Mouse (Mus musculus): Measurements from ENCODE around the gene Klc3.

The Klc3 gene

DNA sequence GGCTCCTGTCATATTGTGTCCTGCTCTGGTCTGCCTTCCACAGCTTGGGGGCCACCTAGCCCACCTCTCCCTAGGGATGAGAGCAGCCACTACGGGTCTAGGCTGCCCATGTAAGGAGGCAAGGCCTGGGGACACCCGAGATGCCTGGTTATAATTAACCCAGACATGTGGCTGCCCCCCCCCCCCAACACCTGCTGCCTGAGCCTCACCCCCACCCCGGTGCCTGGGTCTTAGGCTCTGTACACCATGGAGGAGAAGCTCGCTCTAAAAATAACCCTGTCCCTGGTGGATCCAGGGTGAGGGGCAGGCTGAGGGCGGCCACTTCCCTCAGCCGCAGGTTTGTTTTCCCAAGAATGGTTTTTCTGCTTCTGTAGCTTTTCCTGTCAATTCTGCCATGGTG is 5.8 kb upstream of the Klc3 start:
- in situ Hi-C loops (cut with MboI, MseI): loop anchor here in 1 of 2 experiments (10.0 kb wide), 1 partner anchor 525 kb away; no protein-coding TSS in a partner anchor

GRCm38 (mm10) chr7:19405417-19405816 is 1.5 kb upstream of the Klc3 start:
- in situ Hi-C loops (cut with MboI, MseI): loop anchor here in 1 of 2 experiments (10.0 kb wide), 1 partner anchor 529 kb away; no protein-coding TSS in a partner anchor

DNA sequence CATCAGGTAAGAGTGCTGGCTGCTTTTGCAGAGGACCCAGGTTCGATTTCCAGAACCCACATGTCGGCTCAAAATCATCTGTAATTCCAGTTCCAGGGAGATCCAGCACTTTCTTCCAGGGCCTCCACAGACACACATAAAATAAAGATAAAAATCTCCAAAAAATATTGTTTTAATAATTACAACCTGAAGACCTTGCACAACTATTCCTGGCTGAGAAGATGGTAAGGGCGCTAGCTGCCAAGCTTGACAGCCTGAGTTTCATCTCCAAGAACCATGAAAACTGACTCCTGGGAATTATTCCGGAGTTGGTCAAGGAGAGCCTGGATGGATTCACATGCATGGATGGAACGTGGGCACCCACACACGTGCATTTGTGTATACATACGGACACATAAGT is 572 bp upstream of the Klc3 start, which contains the start of gene Ckm:
Ckm (plus strand) TSS at position 301 of the 400 bp plus-strand sequence.
- in situ Hi-C loops (cut with MboI, MseI): loop anchor here in 1 of 2 experiments (10.0 kb wide), 1 partner anchor 530 kb away; no protein-coding TSS in a partner anchor

GRCm38 (mm10) chr7:19402535-19403112 is 1.3 kb downstream of the Klc3 start:
- in situ Hi-C loops (cut with MboI, MseI): loop anchor here in 1 of 2 experiments (10.0 kb wide), 1 partner anchor 532 kb away; no protein-coding TSS in a partner anchor

DNA sequence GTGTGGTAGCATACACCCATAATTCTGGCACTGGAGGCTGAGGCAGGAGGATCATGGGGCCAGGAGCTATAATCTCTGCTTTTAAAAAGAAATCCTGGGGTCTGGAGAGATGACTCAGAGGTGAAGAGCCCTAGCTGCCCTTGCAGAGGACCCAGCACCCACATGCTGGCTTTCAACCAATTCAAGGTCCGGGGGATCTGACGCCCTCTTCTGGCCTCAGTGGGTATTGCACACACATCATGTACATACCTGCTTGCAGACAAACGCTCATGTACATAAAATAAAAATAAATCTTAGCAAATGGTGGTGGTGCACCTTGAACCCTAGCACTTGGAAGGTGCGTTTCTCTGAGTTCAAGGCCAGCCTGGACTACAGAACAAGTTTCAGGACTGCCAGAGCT is 3.0 kb downstream of the Klc3 start:
- in situ Hi-C loops (cut with MboI, MseI): loop anchor here in 1 of 2 experiments (10.0 kb wide), 1 partner anchor 534 kb away; no protein-coding TSS in a partner anchor

DNA sequence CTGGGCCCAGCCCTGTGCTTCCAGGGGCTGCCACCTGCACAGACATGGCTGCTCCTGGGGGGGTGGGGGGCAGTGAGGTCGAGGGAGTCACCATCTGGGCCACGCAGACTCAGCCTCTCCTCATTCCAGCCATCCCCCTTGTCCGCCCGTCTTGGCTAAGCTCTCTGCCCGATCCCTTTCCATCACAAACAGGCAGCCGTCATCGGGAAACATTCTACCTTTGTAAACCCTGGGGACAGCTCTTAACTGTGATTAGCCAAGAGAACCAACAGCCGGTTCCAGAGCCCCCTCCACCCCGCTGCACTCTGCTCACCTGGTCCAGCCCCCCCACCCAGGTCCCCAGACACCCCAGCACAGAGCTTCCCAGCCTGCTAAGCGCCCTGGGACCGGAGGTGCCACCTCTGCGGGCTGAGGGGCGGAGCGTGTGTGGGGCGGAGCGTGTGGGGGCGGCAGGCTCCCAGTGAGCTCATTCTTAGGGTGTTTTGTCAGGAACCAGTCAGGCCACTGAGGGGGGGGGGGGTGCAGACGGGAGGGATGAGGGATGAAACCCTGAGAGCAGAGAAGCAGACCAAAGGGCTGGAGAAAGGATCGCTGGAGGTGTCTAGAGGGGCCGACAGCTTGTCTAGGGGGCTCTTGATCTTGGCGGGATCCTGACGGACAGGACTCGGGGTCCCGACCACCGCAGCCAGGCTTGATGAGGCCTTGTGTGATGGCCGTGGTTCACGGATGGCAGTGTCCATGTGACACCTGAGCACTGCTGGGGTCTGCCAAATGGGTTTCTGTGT is 4.2 kb downstream of the Klc3 start:
- in situ Hi-C loops (cut with MboI, MseI): loop anchor here in 1 of 2 experiments (10.0 kb wide), 1 partner anchor 535 kb away; no protein-coding TSS in a partner anchor

DNA sequence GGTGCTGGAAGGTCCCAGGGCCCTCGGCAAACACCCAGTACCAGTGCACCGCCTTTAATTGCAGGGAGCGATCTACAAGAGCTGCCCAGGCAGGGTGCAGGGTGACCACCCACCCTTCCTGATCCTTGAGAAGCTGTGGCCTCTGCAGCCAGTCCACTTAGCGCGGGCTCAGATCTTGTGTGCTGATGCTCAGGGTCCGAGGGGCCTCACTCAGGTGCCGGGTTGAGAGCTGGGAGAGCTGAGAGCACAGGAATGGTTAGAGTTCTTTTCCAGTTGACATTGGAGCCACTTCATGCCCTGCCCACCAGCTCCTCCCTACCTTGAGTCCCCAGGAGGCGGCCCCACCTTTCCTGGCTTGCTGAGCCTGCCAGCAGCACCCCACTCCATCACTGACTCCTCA is 9.4 kb downstream of the Klc3 start:
- in situ Hi-C loops (cut with MboI, MseI): no loop called here

DNA sequence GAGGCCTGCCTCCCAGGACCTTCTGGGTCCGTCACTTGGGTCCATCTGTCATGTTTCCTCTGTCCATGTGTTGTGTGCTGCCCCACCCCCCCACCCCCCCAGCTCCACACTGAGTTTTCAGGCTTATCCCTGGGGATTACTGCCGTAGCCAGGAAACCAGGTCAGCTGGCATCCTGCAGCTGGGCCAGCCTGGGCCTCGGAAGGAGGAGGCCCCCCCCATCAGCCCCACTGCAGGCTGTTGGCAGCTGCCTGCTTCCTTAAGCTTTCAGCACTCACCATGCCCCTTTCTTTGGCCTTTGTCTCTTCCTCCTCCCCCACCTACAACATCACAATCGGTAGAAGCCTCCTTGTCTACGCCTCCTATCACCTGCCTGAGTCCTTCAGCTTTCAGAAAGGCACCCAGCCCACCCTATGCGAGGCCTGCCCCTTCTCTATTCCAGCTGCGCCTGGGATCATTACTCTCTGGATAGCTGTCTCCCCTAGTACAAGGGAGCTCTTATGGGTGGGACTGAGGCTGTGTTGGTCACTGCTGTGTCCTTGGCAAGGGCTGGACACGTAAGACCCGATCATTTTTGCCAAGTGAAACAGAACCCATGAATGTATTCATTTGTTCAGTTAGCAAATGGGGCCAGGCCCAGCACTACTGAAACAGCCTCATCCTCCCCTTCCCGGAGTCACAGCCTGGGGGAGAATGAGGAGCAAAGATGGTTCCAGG is 15.0 kb downstream of the Klc3 start:
- in situ Hi-C loops (cut with MboI, MseI): no loop called here

DNA sequence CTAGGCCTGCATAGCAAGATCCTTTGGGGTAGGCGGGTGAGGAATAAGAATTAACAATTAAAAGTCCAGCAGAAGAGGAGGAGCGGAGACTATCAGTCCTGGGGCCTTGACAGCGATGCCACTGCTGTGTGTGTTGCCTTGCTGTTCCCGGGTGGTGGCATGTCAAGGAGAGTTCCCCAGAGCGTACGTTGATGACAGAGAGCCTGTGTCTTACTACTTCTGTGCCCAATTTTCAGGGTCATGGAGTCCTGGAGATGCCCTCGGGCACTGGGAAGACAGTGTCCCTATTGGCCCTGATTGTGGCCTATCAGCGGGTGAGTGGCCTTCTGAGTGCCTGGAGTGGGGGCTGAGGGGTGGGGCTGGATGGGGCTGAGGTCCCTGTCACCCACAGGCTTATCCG is 20.2 kb downstream of the Klc3 start:
- in situ Hi-C loops (cut with MboI, MseI): no loop called here

DNA sequence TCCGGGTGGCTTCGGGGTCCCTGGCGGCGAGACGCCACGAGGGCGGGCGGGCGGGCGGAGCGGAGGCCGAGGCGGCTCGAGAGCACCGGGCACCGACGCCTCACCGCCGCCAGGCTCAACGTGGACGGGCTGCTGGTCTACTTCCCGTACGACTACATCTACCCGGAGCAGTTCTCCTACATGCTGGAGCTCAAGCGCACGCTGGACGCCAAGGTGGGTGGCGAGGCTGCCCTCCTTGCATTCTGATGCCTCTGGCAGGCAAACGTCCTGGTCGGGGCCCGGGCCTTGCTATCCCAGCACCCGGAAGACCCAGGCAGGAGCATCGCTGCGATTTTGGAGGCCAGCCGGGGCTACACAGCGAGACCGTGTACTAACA is 21.8 kb downstream of the Klc3 start:
- in situ Hi-C loops (cut with MboI, MseI): no loop called here

DNA sequence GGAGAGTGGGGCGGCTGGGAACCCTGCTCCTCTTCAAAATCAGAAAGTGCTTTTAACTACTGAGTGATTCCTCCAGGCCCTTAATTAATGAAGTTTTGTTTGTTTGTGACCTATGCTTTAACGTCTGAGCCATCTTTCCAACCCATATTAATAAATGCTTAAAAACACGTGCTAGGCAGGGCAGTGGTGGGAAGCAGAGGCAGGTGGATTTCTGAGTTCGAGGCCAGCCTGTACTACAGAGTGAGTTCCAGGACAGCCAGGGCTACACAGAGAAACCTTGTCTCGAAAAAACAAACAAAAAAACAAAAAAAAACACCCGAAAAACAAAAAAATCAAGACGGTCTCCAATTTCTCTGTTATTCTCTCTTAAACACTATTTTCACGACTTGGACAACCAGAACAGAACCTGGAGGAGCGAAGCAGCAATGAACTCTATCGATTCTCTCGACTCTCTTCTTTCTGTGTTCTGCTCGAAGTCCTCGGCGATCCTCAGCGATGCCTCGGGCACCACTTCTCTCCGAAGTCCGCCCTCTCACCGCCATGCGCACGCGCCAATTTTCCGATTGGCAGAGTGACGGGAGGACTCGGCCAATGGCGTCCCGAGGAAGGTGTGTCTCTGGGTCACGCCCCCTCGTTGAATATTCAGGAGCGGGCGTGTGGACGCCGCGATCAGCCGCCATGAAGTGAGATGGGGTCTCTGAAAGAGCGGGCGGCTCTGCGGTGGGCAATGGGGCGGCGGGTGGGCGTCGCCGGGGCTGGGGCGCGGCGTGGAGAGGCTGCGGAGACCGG is 22.3 kb downstream of the Klc3 start, which contains the start of gene Ercc2:
Ercc2 (plus strand) TSS at position 634 of the 789 bp plus-strand sequence.
- in situ Hi-C loops (cut with MboI, MseI): no loop called here

DNA sequence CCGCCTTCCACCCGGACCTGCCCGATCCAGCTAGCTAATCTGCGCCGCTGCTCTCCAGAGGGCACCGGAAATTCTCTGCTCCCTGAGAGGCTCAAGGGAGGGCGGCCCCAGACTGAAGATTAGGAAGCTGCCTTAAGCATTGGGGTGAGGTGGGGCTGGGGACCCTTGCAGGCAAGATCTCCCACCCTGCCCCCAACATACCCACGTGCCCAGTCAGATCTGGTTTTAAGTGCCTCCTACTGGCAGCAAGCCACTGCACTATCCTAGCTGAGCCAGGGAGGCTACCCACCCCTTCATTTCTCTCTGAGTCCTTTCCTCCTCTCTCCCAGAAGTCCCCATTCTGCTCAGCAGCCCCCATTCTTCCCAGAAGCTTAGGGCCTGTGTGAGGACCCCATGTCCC is 25.9 kb downstream of the Klc3 start:
- in situ Hi-C loops (cut with MboI, MseI): no loop called here

GRCm38 (mm10) chr7:19376019-19376418 is 27.9 kb downstream of the Klc3 start:
- in situ Hi-C loops (cut with MboI, MseI): no loop called here

DNA sequence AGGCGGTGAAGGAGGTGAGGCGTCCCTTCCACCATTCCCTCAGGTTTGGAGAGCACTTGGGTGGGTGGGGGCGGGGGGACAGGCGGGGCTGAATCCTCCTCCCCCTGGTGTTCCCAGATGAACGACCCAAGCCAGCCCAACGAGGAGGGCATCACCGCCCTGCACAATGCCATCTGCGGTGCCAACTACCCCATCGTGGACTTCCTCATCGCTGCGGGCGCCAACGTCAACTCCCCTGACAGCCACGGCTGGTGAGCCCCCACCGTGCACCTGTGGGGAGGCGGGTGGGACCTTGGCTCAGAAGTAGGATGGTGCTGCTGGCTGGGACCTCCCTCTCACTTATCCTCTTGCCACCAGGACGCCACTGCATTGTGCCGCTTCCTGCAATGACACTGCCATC is 28.5 kb downstream of the Klc3 start:
- in situ Hi-C loops (cut with MboI, MseI): no loop called here

DNA sequence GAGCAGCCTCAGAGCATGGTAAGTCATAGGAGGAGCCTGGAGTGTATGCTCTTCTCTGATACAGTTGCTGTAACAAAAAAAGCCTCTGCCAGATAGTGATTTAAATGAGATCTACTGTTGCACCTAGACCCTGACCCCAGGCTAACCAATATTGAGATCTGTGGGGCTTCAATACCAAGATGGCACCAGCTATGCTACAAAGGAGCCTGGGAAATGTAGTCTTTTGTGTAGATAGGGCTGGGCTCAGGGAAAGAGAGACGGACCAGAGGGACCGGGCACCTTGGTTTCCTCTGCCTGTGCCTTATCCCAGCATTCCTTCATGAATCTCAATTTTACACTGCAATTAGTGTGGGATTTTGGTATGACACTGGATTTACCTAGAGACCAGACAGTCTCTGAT is 30.5 kb downstream of the Klc3 start:
- in situ Hi-C loops (cut with MboI, MseI): no loop called here

GRCm38 (mm10) chr7:19369823-19370425 is 34.0 kb downstream of the Klc3 start:
- in situ Hi-C loops (cut with MboI, MseI): loop anchor here in 1 of 2 experiments (10.0 kb wide), 1 partner anchor 65 kb away; no protein-coding TSS in a partner anchor

- in situ Hi-C loops (cut with MboI, MseI): loop anchor here in 1 of 2 experiments (10.0 kb wide), 1 partner anchor 64 kb away; no protein-coding TSS in a partner anchor
These were observed 35.5 kb downstream of the Klc3 start for GRCm38 (mm10) chr7:19368380-19368779.

- in situ Hi-C loops (cut with MboI, MseI): loop anchor here in 1 of 2 experiments (10.0 kb wide), 1 partner anchor 61 kb away; no protein-coding TSS in a partner anchor
These were observed 38.5 kb downstream of the Klc3 start for GRCm38 (mm10) chr7:19365376-19365775.

DNA sequence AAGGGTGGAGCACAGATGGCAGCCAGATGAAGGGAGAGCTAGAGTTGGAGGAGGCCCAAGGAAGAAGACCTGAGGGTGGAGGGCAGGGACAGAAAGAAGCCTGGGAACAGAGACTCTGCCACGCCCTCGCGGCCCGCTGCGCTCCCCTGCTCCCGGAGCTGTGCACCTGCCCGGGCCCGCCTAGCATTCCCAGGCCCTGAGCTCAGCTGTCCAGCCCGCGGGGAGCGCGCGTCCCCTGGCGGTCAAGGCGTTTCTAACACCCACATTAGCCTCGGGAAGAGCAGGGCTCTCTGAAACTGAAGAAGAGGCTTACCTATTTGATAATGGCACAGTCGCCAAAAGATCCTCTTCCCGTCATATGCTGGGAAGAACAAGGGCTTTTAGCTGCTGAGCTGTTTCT is 40.0 kb downstream of the Klc3 start:
- in situ Hi-C loops (cut with MboI, MseI): loop anchor here in 1 of 2 experiments (10.0 kb wide), 1 partner anchor 59 kb away; no protein-coding TSS in a partner anchor

DNA sequence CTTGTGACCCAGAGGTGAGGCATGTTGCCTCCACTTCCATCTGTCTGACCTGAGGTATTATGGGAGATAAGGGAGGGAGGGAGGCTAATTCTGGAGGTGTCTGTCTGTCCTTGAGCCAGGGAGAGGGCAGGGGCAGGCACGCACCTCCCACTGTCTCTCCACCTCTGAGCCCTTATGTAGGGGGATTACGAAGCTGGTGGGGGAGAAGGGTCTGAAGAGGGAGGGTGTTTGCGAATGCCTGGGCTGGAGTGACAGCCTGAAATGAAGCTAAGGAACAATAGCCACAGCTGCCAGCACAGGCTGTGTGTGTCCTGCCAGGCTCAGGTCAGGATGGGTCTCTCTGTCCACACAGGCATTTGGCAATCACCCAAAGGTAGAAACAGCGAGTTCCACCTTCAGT is 41.6 kb downstream of the Klc3 start:
- in situ Hi-C loops (cut with MboI, MseI): loop anchor here in 1 of 2 experiments (10.0 kb wide), 1 partner anchor 57 kb away; no protein-coding TSS in a partner anchor

Measured in T-helper 17 cell (primary cell).